Mouse (Mus musculus) kidney, postnatal 10 days (tissue): ENCODE results near the gene Dnajc22.

Source experiments
- DNase-seq: peaks from one replicate; pipeline ENCODE4 v3.0.0; 2021; ENCODE audit warnings: mixed read lengths

The Dnajc22 gene

GRCm38 (mm10) chr15:99087253-99088075, 5.5 kb upstream of the Dnajc22 start, which contains the start of gene C1ql4:
Gene C1ql4 (minus strand): TSS chr15:99087817.
- peak; percentile 67 for DNase-seq

DNA sequence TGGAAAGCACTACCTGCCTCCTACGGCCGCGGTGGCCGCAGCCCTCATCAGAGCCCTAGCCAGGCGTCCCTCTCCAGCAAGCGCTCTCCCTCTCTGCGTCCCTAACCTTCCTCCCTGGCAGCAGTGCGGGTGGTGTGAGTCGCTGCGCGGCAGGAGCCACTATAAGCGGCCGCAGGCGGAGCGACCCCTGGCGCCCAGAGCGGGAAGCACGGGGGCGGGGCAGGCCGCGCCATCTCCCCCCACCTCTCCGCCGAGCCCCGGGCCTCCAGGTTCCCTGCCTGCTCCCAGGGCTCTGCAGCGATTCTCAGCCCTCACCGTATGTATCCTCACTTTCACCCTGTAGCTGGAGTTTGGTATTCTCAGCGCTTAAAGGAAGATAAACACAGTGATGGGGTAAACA, 4.7 kb upstream of the Dnajc22 start:
- peak; percentile 91 for DNase-seq

GRCm38 (mm10) chr15:99089069-99089468, 3.9 kb upstream of the Dnajc22 start:
- peak; percentile 39 for DNase-seq

GRCm38 (mm10) chr15:99093291-99094258, 605 bp downstream of the Dnajc22 start:
- peak; percentile 73 for DNase-seq

GRCm38 (mm10) chr15:99094631-99095270, 1.8 kb downstream of the Dnajc22 start:
- DNase-seq: peak; percentile 72

DNA sequence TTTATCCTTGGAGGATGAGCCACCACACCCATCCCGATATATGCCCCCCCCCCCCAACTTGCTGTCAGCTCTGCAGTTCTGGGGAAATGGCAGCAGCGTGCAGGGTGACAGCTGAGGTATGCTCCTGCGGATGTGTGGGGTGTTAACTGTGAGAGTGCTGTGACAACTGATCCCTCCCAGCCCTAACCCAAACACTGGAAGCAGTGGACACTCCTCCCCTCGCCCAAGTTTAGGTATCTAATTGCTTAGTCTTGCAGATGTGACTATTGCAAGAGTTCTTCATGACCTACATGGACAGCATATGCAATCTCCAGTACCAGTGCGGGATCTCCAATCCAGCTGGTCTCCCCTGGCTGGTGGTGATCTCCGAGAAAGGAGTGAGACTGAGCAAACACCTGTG, 2.4 kb downstream of the Dnajc22 start:
- DNase-seq: no peak

DNA sequence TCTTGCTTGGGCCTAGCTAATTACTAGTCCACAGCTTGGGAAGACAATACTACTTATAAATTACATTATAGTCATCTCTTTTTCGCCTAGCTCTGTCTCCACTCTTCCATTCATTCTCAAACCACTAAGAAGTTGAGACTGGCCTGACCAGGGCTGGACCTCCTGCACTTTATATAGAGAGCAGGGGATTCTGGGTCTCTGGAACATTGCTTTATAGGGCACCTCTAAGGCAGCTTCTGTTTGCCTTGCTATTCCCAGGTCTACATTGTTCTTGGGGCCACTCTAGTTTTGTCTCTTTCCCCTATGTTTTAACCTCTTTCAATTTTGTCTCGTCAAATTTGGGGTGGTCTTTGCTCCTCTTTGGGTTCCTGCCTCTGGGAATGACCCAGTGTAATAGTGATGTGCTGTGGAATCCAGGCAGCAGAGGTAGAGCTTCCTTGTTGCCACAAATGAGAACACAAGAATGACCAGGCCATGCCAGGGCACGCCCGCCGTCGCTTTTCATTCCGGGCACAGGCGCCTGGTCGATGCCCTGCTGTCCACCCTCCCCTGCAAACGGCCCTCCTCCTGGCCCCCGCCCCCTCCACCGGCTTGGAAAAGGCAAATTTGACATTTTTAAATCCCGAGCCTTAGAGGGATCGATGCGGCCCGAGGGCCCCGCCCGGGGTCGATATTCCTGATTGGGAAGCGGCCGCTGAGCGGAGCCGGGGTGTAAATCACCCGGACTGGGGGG, 3.3 kb downstream of the Dnajc22 start:
- DNase-seq: no peak

- peak; percentile 78 for DNase-seq
Observed at GRCm38 (mm10) chr15:99096831-99097500, 4.0 kb downstream of the Dnajc22 start.

- DNase-seq: peak; percentile 66
Observed at GRCm38 (mm10) chr15:99097840-99098492, 5.0 kb downstream of the Dnajc22 start.

GRCm38 (mm10) chr15:99098493-99098861, 5.5 kb downstream of the Dnajc22 start:
- no peak for DNase-seq

DNA sequence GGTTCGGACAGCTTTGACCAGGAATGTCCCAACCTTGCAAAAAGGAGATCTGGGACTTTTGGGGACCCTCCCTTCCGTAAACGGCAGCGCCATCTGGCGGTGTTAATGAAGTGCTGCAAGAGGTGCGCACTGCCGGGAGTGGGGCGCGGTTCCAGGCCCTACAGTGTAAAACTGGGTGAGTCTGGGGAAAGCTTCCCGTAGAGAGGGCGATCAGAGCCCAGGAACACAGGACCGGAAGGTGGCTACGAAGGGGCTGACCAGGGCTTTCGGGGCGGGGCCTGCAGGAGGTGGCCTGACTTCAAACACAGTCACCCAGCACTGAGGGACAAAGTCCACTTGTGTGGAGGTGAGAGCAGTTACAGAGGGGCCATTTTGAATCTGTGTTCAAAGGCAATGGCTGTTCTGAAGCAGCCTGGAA, 6.2 kb downstream of the Dnajc22 start:
- DNase-seq: peak; percentile 87

GRCm38 (mm10) chr15:99099984-99100383, 7.0 kb downstream of the Dnajc22 start:
- DNase-seq: no peak

GRCm38 (mm10) chr15:99105238-99105637, 12.3 kb downstream of the Dnajc22 start:
- DNase-seq: peak; percentile 29

DNA sequence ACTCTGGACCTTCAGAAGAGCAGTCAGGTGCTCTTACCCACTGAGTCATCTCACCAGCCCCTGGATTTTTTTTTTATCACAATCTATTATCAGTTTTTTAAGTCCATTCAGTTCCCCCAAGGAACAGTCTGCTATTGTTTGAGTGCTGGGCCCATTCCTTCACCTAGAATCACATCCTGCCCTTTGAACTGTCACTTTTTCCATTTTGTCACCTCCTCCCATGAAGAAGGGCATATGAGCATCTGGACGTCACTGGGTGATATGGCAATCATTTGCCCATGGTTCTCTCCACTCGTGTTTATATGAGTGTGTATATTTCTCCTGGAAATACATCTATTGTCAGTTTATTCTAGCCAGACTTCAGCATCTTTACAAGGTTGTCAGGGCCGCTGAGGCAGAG, 14.9 kb downstream of the Dnajc22 start:
- no peak for DNase-seq

DNA sequence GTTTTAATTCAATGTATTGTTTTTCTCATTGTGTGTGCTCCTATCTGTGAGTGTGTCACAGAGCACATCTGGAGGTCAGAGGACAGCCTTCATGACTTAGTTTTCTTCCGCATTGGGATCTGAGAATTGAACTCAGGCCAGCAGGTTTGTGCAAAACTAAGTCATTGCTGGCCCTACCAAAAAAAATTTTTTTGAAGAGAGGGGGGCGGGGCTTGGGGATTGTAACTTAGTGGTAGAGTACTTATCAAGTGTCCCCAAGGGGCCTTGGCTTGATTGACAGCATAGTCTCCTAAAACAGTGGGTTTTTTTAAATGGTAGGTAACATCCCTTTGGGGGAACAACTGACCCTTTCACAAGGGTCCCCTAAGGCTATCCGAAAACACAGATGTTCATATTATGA, 18.2 kb downstream of the Dnajc22 start:
- DNase-seq: no peak

GRCm38 (mm10) chr15:99111809-99112208, 18.8 kb downstream of the Dnajc22 start:
- no peak for DNase-seq

- no peak for DNase-seq
Observed at GRCm38 (mm10) chr15:99112843-99113395, 19.9 kb downstream of the Dnajc22 start.

- DNase-seq: no peak
Observed at GRCm38 (mm10) chr15:99113396-99113975, 20.5 kb downstream of the Dnajc22 start.

DNA sequence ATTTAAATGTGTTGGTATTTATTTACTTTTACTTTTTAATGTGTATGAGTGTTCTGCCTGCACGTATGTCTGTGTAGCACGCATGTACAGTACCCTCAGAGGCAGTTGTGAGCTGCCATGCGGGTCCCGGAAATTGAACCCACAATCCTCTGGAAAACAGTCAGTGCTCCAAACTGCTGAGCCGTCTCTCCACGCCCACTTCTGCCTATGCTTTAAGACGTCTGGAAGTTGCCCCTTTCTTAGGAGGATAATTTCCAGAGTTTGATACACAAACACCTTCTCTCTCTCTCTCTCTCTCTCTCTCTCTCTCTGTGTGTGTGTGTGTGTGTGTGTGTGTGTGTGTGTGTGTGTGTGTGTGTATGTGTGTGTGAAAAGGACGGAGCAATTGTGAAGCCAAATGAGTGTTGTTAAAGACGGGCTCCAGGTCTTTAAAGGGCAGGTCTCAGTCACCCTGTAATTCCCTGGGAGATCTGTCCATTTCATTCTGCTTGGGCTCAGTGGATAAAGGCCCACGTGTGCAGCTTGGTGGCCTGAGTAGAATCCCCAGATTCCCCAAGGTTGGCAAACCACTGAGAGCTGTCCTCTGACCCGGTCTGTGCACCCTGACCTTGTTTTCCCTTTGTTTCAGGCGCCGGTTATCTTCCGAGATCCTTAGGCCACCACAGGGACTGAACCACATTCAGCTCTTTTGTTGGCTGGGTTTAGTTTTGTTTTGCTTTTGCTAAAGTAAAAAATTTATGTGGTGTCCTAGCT, 21.5 kb downstream of the Dnajc22 start:
- no peak for DNase-seq

GRCm38 (mm10) chr15:99115065-99115423, 22.1 kb downstream of the Dnajc22 start:
- no peak for DNase-seq
